Comparison of ENCODE assay signal across 8 mouse cellular contexts in genomic region chr2:132283236-132284070, GRCm38 (mm10). TPM values are rescaled to one million over a fixed set of nuclear protein-coding genes. Genes with fewer than 3 reads are reported as not detected.
A peak's percentile ranks its signal among the peaks of the same experiment; 100 is the strongest.
DNase-seq lines count a peak whose midpoint lies in the region; ATAC-seq and TF ChIP-seq lines count a peak whose summit lies in the region.

No protein-coding gene starts in this region.

- DNase-seq in embryo, embryonic 10.5 days (ENCODE audit: low spot score), result peak; percentile 23
- DNase-seq in embryo, embryonic 9.5 days (ENCODE audit: extremely low spot score), result no peak
- peak; percentile 41 for DNase-seq in lung, postnatal 0 days (ENCODE audit: low spot score)
- DNase-seq in lung, adult 18-20 months, result no peak
- DNase-seq in liver, embryonic 11.5 days (ENCODE audit: low spot score), result no peak
- DNase-seq in right cerebral cortex, postnatal 14 days, result no peak
- DNase-seq in gastrocnemius, postnatal 10 days, result no peak

- H3K4me1 ChIP-seq in lung, postnatal 0 days (ENCODE audit: insufficient read depth, low read depth, low read length), result peaks cover 35% of the 10 kb centered on the region
- H3K4me1 ChIP-seq in liver, embryonic 11.5 days (replicated peaks; ENCODE audit: control insufficient read depth, insufficient read depth, low read length), result peaks cover 44% of the 10 kb centered on the region
- H3K4me1 ChIP-seq in stomach, embryonic 15.5 days, result peaks cover 27% of the 10 kb centered on the region; the same call in 1 of the 2 replicates

- TF ChIP-seq CTCF in lung, postnatal 0 days (IDR thresholded peaks at IDR 0.05), result no peak

- no peak overlapping the region for H3K9ac ChIP-seq in lung, postnatal 0 days (replicated peaks; ENCODE audit: low read depth)
- H3K9ac ChIP-seq in liver, embryonic 11.5 days (ENCODE audit: low read depth, low read length), result no peak overlapping the region
- H3K9ac ChIP-seq in stomach, embryonic 15.5 days, result no peak overlapping the region

- WGBS in lung, postnatal 0 days, result 38% methylated on average over 15 of the region's 15 CpGs
- 63% methylated on average over 15 of the region's 15 CpGs for WGBS in liver, embryonic 11.5 days
- 49% methylated on average over 15 of the region's 15 CpGs for WGBS in stomach, embryonic 15.5 days

- H3K36me3 ChIP-seq in lung, postnatal 0 days (ENCODE audit: insufficient read depth, low read length), result peaks cover 1% of the 10 kb centered on the region; the same call in 1 of the 2 replicates
- H3K36me3 ChIP-seq in liver, embryonic 11.5 days (ENCODE audit: control insufficient read depth, insufficient read depth, low read length), result no peaks in the 10 kb centered on the region
- H3K36me3 ChIP-seq in stomach, embryonic 15.5 days, result no peaks in the 10 kb centered on the region

- peak; percentile 18; the same call in 1 of the 2 replicates for ATAC-seq in lung, postnatal 0 days
- ATAC-seq in liver, embryonic 11.5 days (replicated peaks; ENCODE audit: low FRiP score), result 0 out of 2 replicates have a peak, but pooled peaks have one; percentile 27
- peak; percentile 75 for ATAC-seq in stomach, embryonic 15.5 days (ENCODE audit: insufficient read depth, low FRiP score, low read depth)

- no peaks in the 10 kb centered on the region for H3K27me3 ChIP-seq in lung, postnatal 0 days (replicated peaks; ENCODE audit: insufficient read depth, low read length)
- no peaks in the 10 kb centered on the region for H3K27me3 ChIP-seq in liver, embryonic 11.5 days (replicated peaks; ENCODE audit: control insufficient read depth, insufficient read depth, low read length)
- no peaks in the 10 kb centered on the region for H3K27me3 ChIP-seq in stomach, embryonic 15.5 days (replicated peaks)

- no peaks in the 10 kb centered on the region for H3K9me3 ChIP-seq in lung, postnatal 0 days (ENCODE audit: low read length)
- H3K9me3 ChIP-seq in liver, embryonic 11.5 days (ENCODE audit: control insufficient read depth, low read length), result no peaks in the 10 kb centered on the region
- no peaks in the 10 kb centered on the region for H3K9me3 ChIP-seq in stomach, embryonic 15.5 days

- TF ChIP-seq EP300 in lung, postnatal 0 days (IDR thresholded peaks at IDR 0.05), result 0 out of 2 replicates have a peak, but pooled peaks have one; percentile 14

- H3K27ac ChIP-seq in lung, postnatal 0 days (ENCODE audit: low read length), result peak overlapping the region; percentile 88
- H3K27ac ChIP-seq in liver, embryonic 11.5 days (ENCODE audit: low read depth, low read length), result peak overlapping the region; percentile 38; the same call in 1 of the 2 replicates
- H3K27ac ChIP-seq in stomach, embryonic 15.5 days, result peak overlapping the region; percentile 61

- no peak overlapping the region for H3K4me3 ChIP-seq in lung, postnatal 0 days (ENCODE audit: low read depth, low read length)
- H3K4me3 ChIP-seq in liver, embryonic 11.5 days (ENCODE audit: low read depth, low read length), result no peak overlapping the region
- no peak overlapping the region for H3K4me3 ChIP-seq in stomach, embryonic 15.5 days (replicated peaks)

- H3K4me2 ChIP-seq in lung, postnatal 0 days (replicated peaks; ENCODE audit: low read depth, low read length), result peak overlapping the region; percentile 17; the same call in 1 of the 2 replicates
- no peak overlapping the region; the same call in 1 of the 2 replicates for H3K4me2 ChIP-seq in liver, embryonic 11.5 days
- 0 out of 2 replicates have a peak overlapping the region, but pooled peaks have one; percentile 17 for H3K4me2 ChIP-seq in stomach, embryonic 15.5 days

RNA-seq across cellular contexts. Expression of gene Cds2, which starts 20.5 kb away (rescaled TPM):
- polyA plus RNA-seq in lung, postnatal 0 days (2015; fragmentation: Nextera tagmentation; extraction: Ambion mirVana), result 32.3 and 37.0 TPM in 2 replicates
- polyA plus RNA-seq in liver, embryonic 11.5 days (2014; fragmentation: Nextera tagmentation; extraction: Ambion mirVana), result 12.9 and 19.0 TPM in 2 replicates
- polyA plus RNA-seq in stomach, embryonic 15.5 days (2015; fragmentation: Nextera tagmentation; extraction: Ambion mirVana), result 17.0 and 28.7 TPM in 2 replicates
- total RNA-seq in gastrocnemius, postnatal 10 days (2021), result 10 to 100 TPM; 21.7 to 25.4 TPM

RNA-seq across cellular contexts. Expression of gene Pcna, which starts 30.3 kb away (rescaled TPM):
- polyA plus RNA-seq in lung, postnatal 0 days (2015; fragmentation: Nextera tagmentation; extraction: Ambion mirVana), result 74.7 and 76.4 TPM in 2 replicates
- polyA plus RNA-seq in liver, embryonic 11.5 days (2014; fragmentation: Nextera tagmentation; extraction: Ambion mirVana), result 415 and 419 TPM in 2 replicates
- 244 and 254 TPM in 2 replicates for polyA plus RNA-seq in stomach, embryonic 15.5 days (2015; fragmentation: Nextera tagmentation; extraction: Ambion mirVana)
- total RNA-seq in gastrocnemius, postnatal 10 days (2021), result 10 to 100 TPM; 42.2 to 50.7 TPM

RNA-seq across cellular contexts. Expression of gene Tmem230, which starts 35.8 kb away (rescaled TPM):
- polyA plus RNA-seq in lung, postnatal 0 days (2015; fragmentation: Nextera tagmentation; extraction: Ambion mirVana), result 39.6 and 41.7 TPM in 2 replicates
- polyA plus RNA-seq in liver, embryonic 11.5 days (2014; fragmentation: Nextera tagmentation; extraction: Ambion mirVana), result 37.9 and 38.2 TPM in 2 replicates
- 40.6 and 41.9 TPM in 2 replicates for polyA plus RNA-seq in stomach, embryonic 15.5 days (2015; fragmentation: Nextera tagmentation; extraction: Ambion mirVana)
- 10 to 100 TPM; 21.6 to 26.9 TPM for total RNA-seq in gastrocnemius, postnatal 10 days (2021)

Comparison
In these comparisons a context has a peak if more than half of its experiments do, and no peak if none do; other contexts are left out.
1. DNase-seq: peak in embryo, embryonic 10.5 days (single experiment) and lung, postnatal 0 days (single experiment); none in embryo, embryonic 9.5 days (single experiment), lung, adult 18-20 months (0 of 2), liver, embryonic 11.5 days (single experiment), right cerebral cortex, postnatal 14 days (single experiment) and gastrocnemius, postnatal 10 days (single experiment).
2. ATAC-seq: peak in every context shown above with its lines; median percentile 75 in stomach, embryonic 15.5 days; 27 in liver, embryonic 11.5 days; 18 in lung, postnatal 0 days.
3. H3K27ac ChIP-seq: peak in every context shown above with its lines; median percentile 88 in lung, postnatal 0 days; 61 in stomach, embryonic 15.5 days; 38 in liver, embryonic 11.5 days.